Mouse (Mus musculus) neural tube, embryonic 12.5 days (tissue): ENCODE results near the gene Zdhhc25. TPM values are rescaled to one million over a fixed set of nuclear protein-coding genes. Genes with fewer than 3 reads are reported as not detected.

Experiments
- ATAC-seq: fragments of 200-750 bp; cut with Nextera tagmentation; 2 replicates; pipeline ENCODE4 v1.8.0; 2017; ENCODE audit warnings: low read depth, mild to moderate bottlenecking, moderate TSS enrichment, moderate library complexity; ENCODE audit not compliant: low FRiP score
- H3K27ac ChIP-seq: fragments of 300-500 bp; sonication (generic); 2 replicates; pipeline ENCODE4 v1.5.1; 2016
- H3K27me3 ChIP-seq: fragments of 300-500 bp; sonication (generic); replicated peaks from 2 replicates; pipeline ENCODE4 v1.6.1; 2016; ENCODE audit warnings: mild to moderate bottlenecking
- H3K36me3 ChIP-seq: fragments of 300-500 bp; sonication (generic); 2 replicates; pipeline ENCODE4 v1.6.1; 2016; ENCODE audit warnings: mild to moderate bottlenecking
- H3K4me1 ChIP-seq: fragments of 300-500 bp; sonication (generic); 2 replicates; pipeline ENCODE4 v1.6.1; 2016
- H3K4me2 ChIP-seq: fragments of 300-500 bp; sonication (generic); replicated peaks from 2 replicates; pipeline ENCODE4 v1.6.1; 2016; ENCODE audit warnings: mild to moderate bottlenecking
- H3K4me3 ChIP-seq: fragments of 300-500 bp; sonication (generic); 2 replicates; pipeline ENCODE4 v1.5.1; 2016
- H3K9ac ChIP-seq: fragments of 300-500 bp; sonication (generic); 2 replicates; pipeline ENCODE4 v1.6.1; 2016; ENCODE audit warnings: mild to moderate bottlenecking
- H3K9me3 ChIP-seq: fragments of 300-500 bp; sonication (generic); 2 replicates; pipeline ENCODE4 v1.6.1; 2016; ENCODE audit warnings: mild to moderate bottlenecking
- WGBS: fragments of 180-500 bp; shearing (Covaris S2); methylation state at CpG from one replicate; pipeline ENCODE4 v1.1.7; 2016; 5-methylcytosine and 5-hydroxymethylcytosine counted together
- polyA plus RNA-seq: library from polyadenylated mRNA; unstranded; fragments of >200 nt; fragmentation: Nextera tagmentation; extraction: Ambion mirVana; gene quantifications from 2 replicates; pipeline ENCODE4 v1.2.1, GENCODE M21; 2016

Gene Zdhhc25
- polyA plus RNA-seq, 1 experiment from 2014 or later = not detected

GRCm38 (mm10) chr15:88604669-88605414 is 4.7 kb downstream of the Zdhhc25 start:
- H3K4me2 ChIP-seq = no peak overlapping the region
- WGBS = 83% methylated on average over 17 of the region's 17 CpGs
- H3K27ac ChIP-seq = no peak overlapping the region
- no peaks in the 10 kb centered on the region for H3K36me3 ChIP-seq
- H3K4me3 ChIP-seq = no peak overlapping the region
- no peaks in the 10 kb centered on the region for H3K27me3 ChIP-seq
- ATAC-seq = no peak
- H3K9me3 ChIP-seq = no peaks in the 10 kb centered on the region
- no peaks in the 10 kb centered on the region for H3K4me1 ChIP-seq
- no peak overlapping the region for H3K9ac ChIP-seq

GRCm38 (mm10) chr15:88605415-88605785 is 5.3 kb downstream of the Zdhhc25 start:
- Histone ChIP-seq H3K4me1 (no peaks in the 10 kb centered on the region), H3K9me3 (no peaks in the 10 kb centered on the region)
- 72% methylated on average over 5 of the region's 5 CpGs for WGBS

GRCm38 (mm10) chr15:88617125-88617524 is 17.0 kb downstream of the Zdhhc25 start:
- Histone ChIP-seq H3K27me3 (no peaks in the 10 kb centered on the region), H3K9ac (no peak overlapping the region), H3K36me3 (no peaks in the 10 kb centered on the region), H3K4me1 (no peaks in the 10 kb centered on the region), H3K27ac (no peak overlapping the region), H3K9me3 (no peaks in the 10 kb centered on the region), H3K4me2 (no peak overlapping the region), H3K4me3 (no peak overlapping the region)
- 90% methylated on average over 16 of the region's 16 CpGs for WGBS
- ATAC-seq = no peak

More at GRCm38 (mm10) chr15:88605415-88605785, 5.3 kb downstream of the Zdhhc25 start:
- Histone ChIP-seq H3K27ac (no peak overlapping the region), H3K9ac (no peak overlapping the region), H3K36me3 (no peaks in the 10 kb centered on the region), H3K27me3 (no peaks in the 10 kb centered on the region), H3K4me3 (no peak overlapping the region), H3K4me2 (no peak overlapping the region)
- no peak for ATAC-seq

GRCm38 (mm10) chr15:88618008-88618773 is 18.1 kb downstream of the Zdhhc25 start:
- WGBS = 52% methylated on average over 17 of the region's 17 CpGs
- Histone ChIP-seq H3K4me2 (peak overlapping the region; percentile 6; the same call in 1 of the 2 replicates), H3K36me3 (no peaks in the 10 kb centered on the region), H3K27me3 (no peaks in the 10 kb centered on the region), H3K27ac (no peak overlapping the region), H3K9me3 (no peaks in the 10 kb centered on the region), H3K4me1 (no peaks in the 10 kb centered on the region), H3K9ac (no peak overlapping the region), H3K4me3 (no peak overlapping the region)
- no peak for ATAC-seq

GRCm38 (mm10) chr15:88620017-88620416 is 19.9 kb downstream of the Zdhhc25 start:
- no peak overlapping the region for H3K9ac ChIP-seq

GRCm38 (mm10) chr15:88623891-88624290 is 23.8 kb downstream of the Zdhhc25 start:
- no peak for ATAC-seq
- Histone ChIP-seq H3K27ac (no peak overlapping the region), H3K4me3 (no peak overlapping the region), H3K4me2 (no peak overlapping the region), H3K4me1 (no peaks in the 10 kb centered on the region), H3K36me3 (no peaks in the 10 kb centered on the region), H3K27me3 (no peaks in the 10 kb centered on the region), H3K9ac (no peak overlapping the region), H3K9me3 (no peaks in the 10 kb centered on the region)
- 95% methylated on average over 2 of the region's 2 CpGs for WGBS

More at GRCm38 (mm10) chr15:88620017-88620416, 19.9 kb downstream of the Zdhhc25 start:
- 96% methylated on average over 2 of the region's 2 CpGs for WGBS
- no peak overlapping the region for H3K27ac ChIP-seq
- ATAC-seq = no peak
- H3K9me3 ChIP-seq = no peaks in the 10 kb centered on the region
- no peaks in the 10 kb centered on the region for H3K4me1 ChIP-seq
- no peaks in the 10 kb centered on the region for H3K27me3 ChIP-seq
- no peak overlapping the region for H3K4me2 ChIP-seq
- no peaks in the 10 kb centered on the region for H3K36me3 ChIP-seq
- H3K4me3 ChIP-seq = no peak overlapping the region

GRCm38 (mm10) chr15:88624874-88625277 is 24.8 kb downstream of the Zdhhc25 start:
- Histone ChIP-seq H3K4me2 (no peak overlapping the region), H3K27ac (no peak overlapping the region), H3K27me3 (no peaks in the 10 kb centered on the region), H3K4me1 (no peaks in the 10 kb centered on the region), H3K36me3 (no peaks in the 10 kb centered on the region), H3K9ac (no peak overlapping the region), H3K4me3 (no peak overlapping the region), H3K9me3 (no peaks in the 10 kb centered on the region)
- 74% methylated on average over 6 of the region's 6 CpGs for WGBS
- no peak for ATAC-seq

- no peaks in the 10 kb centered on the region for H3K9me3 ChIP-seq
- H3K27ac ChIP-seq = no peak overlapping the region
- no peaks in the 10 kb centered on the region for H3K36me3 ChIP-seq
- H3K4me3 ChIP-seq = no peak overlapping the region
- H3K4me2 ChIP-seq = no peak overlapping the region
- H3K4me1 ChIP-seq = no peaks in the 10 kb centered on the region
- WGBS = 81% methylated on average over 3 of the region's 3 CpGs
- H3K27me3 ChIP-seq = no peaks in the 10 kb centered on the region
- no peak overlapping the region for H3K9ac ChIP-seq
- no peak for ATAC-seq
These were observed 25.4 kb downstream of the Zdhhc25 start for GRCm38 (mm10) chr15:88625303-88626066.

- no peak overlapping the region for H3K9ac ChIP-seq
- H3K36me3 ChIP-seq = no peaks in the 10 kb centered on the region
- no peaks in the 10 kb centered on the region for H3K4me1 ChIP-seq
- no peak overlapping the region for H3K27ac ChIP-seq
- H3K4me2 ChIP-seq = no peak overlapping the region
- H3K27me3 ChIP-seq = no peaks in the 10 kb centered on the region
- 88% methylated on average over 5 of the region's 5 CpGs for WGBS
- no peak overlapping the region for H3K4me3 ChIP-seq
- H3K9me3 ChIP-seq = no peaks in the 10 kb centered on the region
- no peak for ATAC-seq
These were observed 26.9 kb downstream of the Zdhhc25 start for GRCm38 (mm10) chr15:88626886-88627488.

GRCm38 (mm10) chr15:88628801-88629356 is 28.8 kb downstream of the Zdhhc25 start:
- no peaks in the 10 kb centered on the region for H3K36me3 ChIP-seq
- 73% methylated on average over 9 of the region's 9 CpGs for WGBS
- no peak for ATAC-seq
- H3K4me1 ChIP-seq = no peaks in the 10 kb centered on the region
- no peak overlapping the region for H3K27ac ChIP-seq
- no peak overlapping the region for H3K4me2 ChIP-seq
- H3K4me3 ChIP-seq = no peak overlapping the region
- no peaks in the 10 kb centered on the region for H3K9me3 ChIP-seq
- no peak overlapping the region for H3K9ac ChIP-seq
- no peaks in the 10 kb centered on the region for H3K27me3 ChIP-seq

- Histone ChIP-seq H3K4me1 (no peaks in the 10 kb centered on the region), H3K9me3 (no peaks in the 10 kb centered on the region), H3K9ac (no peak overlapping the region), H3K27me3 (no peaks in the 10 kb centered on the region), H3K36me3 (no peaks in the 10 kb centered on the region), H3K4me3 (no peak overlapping the region), H3K27ac (no peak overlapping the region), H3K4me2 (no peak overlapping the region)
- WGBS = 81% methylated on average over 5 of the region's 5 CpGs
- no peak for ATAC-seq
These were observed 35.1 kb downstream of the Zdhhc25 start for GRCm38 (mm10) chr15:88635205-88635604.
